Mouse (Mus musculus) spleen, adult 2 months (tissue): ENCODE data around the gene Wdr62.

Source experiments
- CTCF ChIP-seq: fragments of 200-500 bp; IDR thresholded peaks from 2 replicates; pipeline ENCODE4 v1.5.1; 2011; ENCODE audit warnings: mild to moderate bottlenecking, inconsistent platforms; ENCODE audit not compliant: insufficient read depth, insufficient read length, insufficient replicate concordance; ENCODE audit errors: extremely low read depth
- POLR2A ChIP-seq: fragments of 200-500 bp; IDR thresholded peaks from 2 replicates; pipeline ENCODE4 v1.6.1; 2011; ENCODE audit warnings: low read depth, low read length, inconsistent platforms

DNA sequence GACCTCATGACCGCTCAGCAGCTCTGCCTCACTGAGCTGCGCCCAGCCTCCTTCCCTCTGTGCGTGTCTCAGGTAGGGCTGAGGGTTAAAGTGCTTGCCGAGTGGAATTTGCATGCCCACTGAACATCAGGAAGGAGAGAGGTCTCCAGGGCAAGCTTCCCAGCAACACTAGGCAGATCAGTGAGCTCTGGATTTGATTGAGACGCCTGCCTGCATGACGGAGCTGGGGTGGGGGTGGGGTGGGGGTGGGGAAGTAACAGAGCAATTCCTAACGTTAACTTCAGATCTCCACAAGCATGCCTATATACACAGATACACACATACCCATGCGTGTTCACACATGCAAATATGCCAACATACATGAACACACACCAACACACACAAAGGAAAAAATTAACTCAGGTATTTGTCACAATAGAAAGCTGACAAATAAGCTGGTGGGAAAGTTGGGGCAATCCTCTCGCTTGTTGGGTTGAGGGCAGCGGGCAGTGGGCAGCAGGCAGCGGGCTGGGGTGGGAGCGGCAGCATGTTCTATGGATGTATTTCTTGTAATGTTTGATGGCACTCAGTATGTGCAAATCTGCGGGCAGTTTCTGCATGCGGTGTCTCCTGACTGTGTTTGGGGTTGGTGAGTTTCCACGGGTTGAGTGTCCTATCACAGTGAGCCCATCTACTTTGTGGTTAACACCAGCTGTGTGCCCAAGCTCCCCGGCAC lies 60.8 kb downstream of the Wdr62 start:
- TF ChIP-seq CTCF (no peak), POLR2A (no peak)
